Mouse (Mus musculus): Measurements from ENCODE around the gene Hes2.

Gene Hes2

GRCm38 (mm10) chr4:152186205-152187082, 27.8 kb downstream of the Hes2 start:
- no peak for DNase-seq (ENCODE audit: low spot score)

GRCm38 (mm10) chr4:152187142-152187541, 28.5 kb downstream of the Hes2 start:
- no peak for DNase-seq (ENCODE audit: low spot score)

- DNase-seq (ENCODE audit: low spot score), result no peak
Observed at GRCm38 (mm10) chr4:152188651-152189050, 30.0 kb downstream of the Hes2 start.

GRCm38 (mm10) chr4:152189071-152189470, 30.4 kb downstream of the Hes2 start:
- no peak for DNase-seq (ENCODE audit: low spot score)

GRCm38 (mm10) chr4:152189691-152190090, 31.0 kb downstream of the Hes2 start:
- DNase-seq (ENCODE audit: low spot score), result no peak

- DNase-seq (ENCODE audit: low spot score), result no peak
Observed at GRCm38 (mm10) chr4:152190096-152190653, 31.5 kb downstream of the Hes2 start.

GRCm38 (mm10) chr4:152190701-152191100, 32.0 kb downstream of the Hes2 start:
- DNase-seq (ENCODE audit: low spot score), result no peak

GRCm38 (mm10) chr4:152192569-152192968, 33.9 kb downstream of the Hes2 start:
- no peak for DNase-seq (ENCODE audit: low spot score)

GRCm38 (mm10) chr4:152194476-152195175, 36.0 kb downstream of the Hes2 start:
- no peak for DNase-seq (ENCODE audit: low spot score)

- DNase-seq (ENCODE audit: low spot score), result no peak
Observed at GRCm38 (mm10) chr4:152196276-152196675, 37.6 kb downstream of the Hes2 start.

- no peak for DNase-seq (ENCODE audit: low spot score)
Observed at GRCm38 (mm10) chr4:152197545-152197944, 38.9 kb downstream of the Hes2 start.

GRCm38 (mm10) chr4:152199617-152200016, 41.0 kb downstream of the Hes2 start:
- DNase-seq (ENCODE audit: low spot score), result no peak

GRCm38 (mm10) chr4:152201492-152201891, 42.8 kb downstream of the Hes2 start:
- no peak for DNase-seq (ENCODE audit: low spot score)

GRCm38 (mm10) chr4:152202418-152202817, 43.8 kb downstream of the Hes2 start:
- no peak for DNase-seq (ENCODE audit: low spot score)

- no peak for DNase-seq (ENCODE audit: low spot score)
Observed at GRCm38 (mm10) chr4:152202905-152203304, 44.2 kb downstream of the Hes2 start.

- DNase-seq (ENCODE audit: low spot score), result no peak
Observed at GRCm38 (mm10) chr4:152204663-152205062, 46.0 kb downstream of the Hes2 start.

GRCm38 (mm10) chr4:152206199-152206598, 47.5 kb downstream of the Hes2 start:
- no peak for DNase-seq (ENCODE audit: low spot score)

- DNase-seq (ENCODE audit: low spot score), result no peak
Observed at GRCm38 (mm10) chr4:152209623-152210022, 51.0 kb downstream of the Hes2 start.

Measured in ovary, postnatal 14 days (tissue).